Mouse (Mus musculus) lung, postnatal 0 days (tissue): ENCODE data around the gene Gm12216.

Experiments used
- CTCF ChIP-seq: IDR thresholded peaks from 2 replicates; pipeline ENCODE4 v1.5.1; 2016; ENCODE audit warnings: antibody characterized with exemption, mild to moderate bottlenecking
- EP300 ChIP-seq: IDR thresholded peaks from 2 replicates; pipeline ENCODE4 v1.6.1; 2016; ENCODE audit warnings: antibody characterized with exemption, mild to moderate bottlenecking, control low read depth

DNA sequence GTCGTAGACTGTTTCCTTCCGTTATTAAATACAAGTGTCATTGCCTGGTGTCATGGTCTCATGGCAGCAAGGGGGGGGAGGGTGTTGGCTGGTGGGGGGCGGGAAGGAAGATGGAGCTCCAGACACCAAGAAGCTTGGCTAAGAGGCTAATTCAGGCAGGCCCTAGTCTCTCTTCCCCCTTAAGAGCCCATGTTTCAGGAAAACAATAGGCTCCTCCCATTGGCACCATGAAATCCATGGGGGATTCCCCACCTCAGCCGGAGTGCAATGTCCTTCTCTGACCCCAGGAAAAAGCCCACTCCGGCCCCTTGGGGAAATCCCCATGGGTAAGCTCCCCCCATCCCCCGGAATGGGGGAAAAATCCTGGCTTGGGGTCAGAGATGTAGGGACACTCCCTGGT is 40.3 kb downstream of the Gm12216 start:
- TF ChIP-seq EP300 (no peak), CTCF (no peak)
